27 mouse cellular contexts compared by ENCODE assay signal in the genomic region with DNA sequence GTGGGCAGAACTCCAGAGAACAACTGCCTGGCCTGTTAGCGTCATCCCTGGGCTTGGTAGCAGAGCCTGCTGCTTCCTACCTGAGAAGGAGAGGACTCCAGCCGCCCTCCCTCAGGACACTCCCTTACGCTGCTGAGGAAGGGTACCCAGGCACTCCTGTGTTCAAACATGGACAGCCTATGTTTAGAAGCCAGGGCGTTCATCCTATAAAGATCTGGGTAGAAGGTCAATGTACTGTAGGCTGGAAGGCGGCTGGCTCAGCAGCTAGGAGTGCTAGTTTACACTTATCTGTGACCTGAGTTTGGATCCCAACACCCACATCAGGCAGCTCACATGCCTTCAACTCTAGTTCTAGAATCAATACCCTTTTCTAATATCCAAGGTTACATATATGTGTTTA.
"Had no signal": no experiment of that assay in that cellular context is flagged by ENCODE, and none has a peak within 500 bp of the region (broad histone marks: within the 10 kb centered on the region; RNA-seq: fewer than 3 reads in every experiment).

No protein-coding gene starts in this region.

- H3K4me2 ChIP-seq: heart, embryonic 13.5 days; heart, embryonic 15.5 days; hindbrain, embryonic 12.5 days; hindbrain, embryonic 14.5 days; kidney, embryonic 15.5 days; limb, embryonic 13.5 days; limb, embryonic 15.5 days; liver, embryonic 12.5 days had no signal

- H3K27ac ChIP-seq: gastrocnemius, adult 2 months; heart, embryonic 10.5 days; heart, embryonic 13.5 days; heart, embryonic 15.5 days; hindbrain, embryonic 10.5 days; hindbrain, embryonic 12.5 days; hindbrain, embryonic 14.5 days; kidney, embryonic 15.5 days; kidney, postnatal 0 days; limb, embryonic 13.5 days; limb, embryonic 15.5 days; liver, embryonic 12.5 days had no signal

- H3K9ac ChIP-seq: heart, embryonic 13.5 days; heart, embryonic 15.5 days; hindbrain, embryonic 12.5 days; hindbrain, embryonic 14.5 days; kidney, embryonic 15.5 days; limb, embryonic 13.5 days; limb, embryonic 15.5 days; liver, embryonic 12.5 days had no signal

- H3K36me3 ChIP-seq: heart, embryonic 10.5 days; heart, embryonic 13.5 days; heart, embryonic 15.5 days; hindbrain, embryonic 10.5 days; hindbrain, embryonic 12.5 days; kidney, embryonic 15.5 days; limb, embryonic 13.5 days; limb, embryonic 15.5 days; liver, embryonic 12.5 days had no signal

- H3K9me3 ChIP-seq: heart, embryonic 10.5 days; heart, embryonic 13.5 days; heart, embryonic 15.5 days; hindbrain, embryonic 10.5 days; hindbrain, embryonic 12.5 days; kidney, embryonic 15.5 days; limb, embryonic 13.5 days; limb, embryonic 15.5 days; liver, embryonic 12.5 days had no signal

- H3K27me3 ChIP-seq: heart, embryonic 13.5 days; heart, embryonic 15.5 days; hindbrain, embryonic 12.5 days; kidney, embryonic 15.5 days; limb, embryonic 13.5 days; limb, embryonic 15.5 days; liver, embryonic 12.5 days had no signal

- ATAC-seq: forebrain, embryonic 16.5 days; hindbrain, embryonic 16.5 days; inflammation-experienced regulatory T-cells, adult 6 months; liver, embryonic 12.5 days had no signal

- H3K4me3 ChIP-seq: gastrocnemius, adult 2 months; heart, embryonic 10.5 days; heart, embryonic 13.5 days; heart, embryonic 15.5 days; hindbrain, embryonic 10.5 days; hindbrain, embryonic 12.5 days; kidney, embryonic 15.5 days; limb, embryonic 13.5 days; limb, embryonic 15.5 days; liver, embryonic 12.5 days had no signal

- DNase-seq: gastrocnemius, adult 2 months; gastrocnemius, postnatal 10 days; gastrocnemius, postnatal 25 days; heart, postnatal 10 days; heart, postnatal 4 days; kidney, adult 11 months; kidney, adult 2 months; kidney, adult 9 months; kidney, postnatal 14 days; kidney, postnatal 36 days; layer of hippocampus, adult 9-11 months; layer of hippocampus, postnatal 36 days; left cerebral cortex, postnatal 4 days had no signal
